Mouse (Mus musculus): Measurements from ENCODE around the gene Olfr194. TPM values are rescaled to one million over a fixed set of nuclear protein-coding genes. Genes with fewer than 3 reads are reported as not detected.

Olfr194 gene
- not detected for polyA plus RNA-seq (2017; shearing (Covaris generic))

GRCm38 (mm10) chr16:59120969-59121368 lies at the start of gene Olfr194:
Olfr194 (minus strand) TSS chr16:59121069.

GRCm38 (mm10) chr16:59170354-59170753 lies 49.5 kb upstream of the Olfr194 start, which contains the start of gene Olfr196:
Olfr196 (minus strand) TSS chr16:59170454.

GRCm38 (mm10) chr16:59146746-59147145 lies 25.9 kb upstream of the Olfr194 start, which contains the start of gene Olfr195:
Olfr195 (plus strand) TSS chr16:59147046.

GRCm38 (mm10) chr16:59111781-59112180 lies 9.1 kb downstream of the Olfr194 start, which contains the start of gene Olfr193:
Olfr193 (minus strand) TSS chr16:59111881.

GRCm38 (mm10) chr16:59089722-59090121 lies 31.1 kb downstream of the Olfr194 start, which contains the start of gene Olfr191:
Olfr191 (minus strand) TSS chr16:59089822.

GRCm38 (mm10) chr16:59077905-59078304 lies 43.0 kb downstream of the Olfr194 start, which contains the start of gene Olfr190:
Olfr190 (minus strand) TSS chr16:59078005.

Other genes with a start within 250 kb of the Olfr194 start
- not detected for gene Olfr177, start 246.3 kb downstream of the Olfr194 start, polyA plus RNA-seq (2017; shearing (Covaris generic))
- gene Olfr178, start 229.0 kb downstream of the Olfr194 start, polyA plus RNA-seq (2017; shearing (Covaris generic)) = not detected
- 0.27 TPM for gene Olfr181, start 192.3 kb downstream of the Olfr194 start, polyA plus RNA-seq (2017; shearing (Covaris generic))
- not detected for gene Olfr180, start 191.7 kb downstream of the Olfr194 start, polyA plus RNA-seq (2017; shearing (Covaris generic))
- gene Olfr183, start 125.7 kb downstream of the Olfr194 start, polyA plus RNA-seq (2017; shearing (Covaris generic)) = not detected
- gene Olfr186, start 90.8 kb downstream of the Olfr194 start, polyA plus RNA-seq (2017; shearing (Covaris generic)) = 0.12 TPM
- gene Olfr187, start 81.3 kb downstream of the Olfr194 start, polyA plus RNA-seq (2017; shearing (Covaris generic)) = not detected
- not detected for gene Olfr190, start 43.1 kb downstream of the Olfr194 start, polyA plus RNA-seq (2017; shearing (Covaris generic))
- gene Olfr191, start 31.2 kb downstream of the Olfr194 start, polyA plus RNA-seq (2017; shearing (Covaris generic)) = not detected
- not detected for gene Olfr193, start 9.2 kb downstream of the Olfr194 start, polyA plus RNA-seq (2017; shearing (Covaris generic))
- gene Olfr195, start 26.0 kb upstream of the Olfr194 start, polyA plus RNA-seq (2017; shearing (Covaris generic)) = not detected
- not detected for gene Olfr196, start 49.4 kb upstream of the Olfr194 start, polyA plus RNA-seq (2017; shearing (Covaris generic))
- gene Olfr198, start 82.5 kb upstream of the Olfr194 start, polyA plus RNA-seq (2017; shearing (Covaris generic)) = not detected
- not detected for gene Olfr199, start 98.7 kb upstream of the Olfr194 start, polyA plus RNA-seq (2017; shearing (Covaris generic))
- gene Olfr201, start 151.6 kb upstream of the Olfr194 start, polyA plus RNA-seq (2017; shearing (Covaris generic)) = not detected
- not detected for gene Olfr202, start 165.7 kb upstream of the Olfr194 start, polyA plus RNA-seq (2017; shearing (Covaris generic))
- not detected for gene Olfr203, start 177.8 kb upstream of the Olfr194 start, polyA plus RNA-seq (2017; shearing (Covaris generic))
- gene Olfr204, start 197.2 kb upstream of the Olfr194 start, polyA plus RNA-seq (2017; shearing (Covaris generic)) = not detected
- gene Olfr205, start 210.1 kb upstream of the Olfr194 start, polyA plus RNA-seq (2017; shearing (Covaris generic)) = not detected
- not detected for gene Olfr206, start 228.2 kb upstream of the Olfr194 start, polyA plus RNA-seq (2017; shearing (Covaris generic))
- gene Olfr209, start 242.9 kb upstream of the Olfr194 start, polyA plus RNA-seq (2017; shearing (Covaris generic)) = not detected